21 mouse cellular contexts compared by ENCODE assay signal in genomic region chr7:35340196-35340595, GRCm38 (mm10). TPM values are rescaled to one million over a fixed set of nuclear protein-coding genes. Genes with fewer than 3 reads are reported as not detected.
DNase-seq lines count a peak whose midpoint lies in the region; ATAC-seq lines count a peak whose summit lies in the region.
"Had no signal": no experiment of that assay in that cellular context is flagged by ENCODE, and none has a peak within 500 bp of the region (broad histone marks: within the 10 kb centered on the region; RNA-seq: fewer than 3 reads in every experiment).

No protein-coding gene starts in this region.

- DNase-seq in embryo, embryonic 11 days, result peak; percentile 20
- DNase-seq in embryo, embryonic 9.5 days (ENCODE audit: extremely low spot score), result no peak
- DNase-seq in limb, embryonic 10.5 days (ENCODE audit: low spot score), result no peak
- DNase-seq in Muller cell, postnatal 12 days (ENCODE audit: inconsistent ontology term), result peak; percentile 46
- no peak for DNase-seq in forebrain, embryonic 10.5 days (ENCODE audit: extremely low spot score, low spot score)
- DNase-seq in adrenal gland, adult 2 months, result no peak
- DNase-seq: cerebellum, postnatal 25 days; forebrain, postnatal 0 days; gastrocnemius, postnatal 14 days; heart, postnatal 14 days; spleen, adult 18-20 months; thymus, postnatal 4 days had no signal

- H3K4me3 ChIP-seq in limb, embryonic 15.5 days, result no peak overlapping the region
- no peak overlapping the region for H3K4me3 ChIP-seq in limb, embryonic 10.5 days
- H3K4me3 ChIP-seq in intestine, embryonic 16.5 days (ENCODE audit: low read length), result no peak overlapping the region
- H3K4me3 ChIP-seq in forebrain, embryonic 10.5 days, result no peak overlapping the region
- H3K4me3 ChIP-seq: heart, embryonic 10.5 days; limb, embryonic 12.5 days; megakaryocyte, embryonic 14.5 days; neural tube, embryonic 15.5 days; stomach, embryonic 15.5 days had no signal

- H3K36me3 ChIP-seq in limb, embryonic 15.5 days, result no peaks in the 10 kb centered on the region
- no peaks in the 10 kb centered on the region for H3K36me3 ChIP-seq in limb, embryonic 10.5 days
- H3K36me3 ChIP-seq in intestine, embryonic 16.5 days (ENCODE audit: control insufficient read depth, insufficient read depth, low read length), result no peaks in the 10 kb centered on the region
- no peaks in the 10 kb centered on the region for H3K36me3 ChIP-seq in forebrain, embryonic 10.5 days (replicated peaks)
- H3K36me3 ChIP-seq: heart, embryonic 10.5 days; limb, embryonic 12.5 days; neural tube, embryonic 15.5 days; stomach, embryonic 15.5 days had no signal

- H3K4me1 ChIP-seq in limb, embryonic 15.5 days, result peaks cover 6% of the 10 kb centered on the region; the same call in 1 of the 2 replicates
- H3K4me1 ChIP-seq in limb, embryonic 10.5 days, result peaks cover 5% of the 10 kb centered on the region; the same call in 1 of the 2 replicates
- peaks cover 20% of the 10 kb centered on the region for H3K4me1 ChIP-seq in intestine, embryonic 16.5 days (ENCODE audit: control insufficient read depth, insufficient read depth, low read length)
- peaks cover 18% of the 10 kb centered on the region for H3K4me1 ChIP-seq in forebrain, embryonic 10.5 days

- peaks cover 18% of the 10 kb centered on the region for H3K27me3 ChIP-seq in limb, embryonic 15.5 days
- H3K27me3 ChIP-seq in limb, embryonic 10.5 days (ENCODE audit: low read depth, poor library complexity, severe bottlenecking), result peaks cover 21% of the 10 kb centered on the region
- no peaks in the 10 kb centered on the region for H3K27me3 ChIP-seq in intestine, embryonic 16.5 days (replicated peaks; ENCODE audit: control insufficient read depth, insufficient read depth, low read length)
- peaks cover 21% of the 10 kb centered on the region for H3K27me3 ChIP-seq in forebrain, embryonic 10.5 days (ENCODE audit: poor library complexity, severe bottlenecking)

- ATAC-seq in limb, embryonic 15.5 days (ENCODE audit: insufficient number of reproducible peaks, low FRiP score, low TSS enrichment, low read depth), result no peak
- no peak for ATAC-seq in intestine, embryonic 16.5 days
- ATAC-seq: activated CD4-positive, CD25-positive, alpha-beta regulatory T cell, adult 4 months; forebrain, postnatal 0 days had no signal

- 0 out of 2 replicates have a peak overlapping the region, but pooled peaks have one; percentile 3 for H3K27ac ChIP-seq in limb, embryonic 15.5 days
- H3K27ac ChIP-seq in limb, embryonic 10.5 days, result no peak overlapping the region
- H3K27ac ChIP-seq in intestine, embryonic 16.5 days (ENCODE audit: low read length), result peak overlapping the region; percentile 55
- no peak overlapping the region for H3K27ac ChIP-seq in forebrain, embryonic 10.5 days
- H3K27ac ChIP-seq: heart, embryonic 10.5 days; kidney, postnatal 0 days; limb, embryonic 12.5 days; neural tube, embryonic 15.5 days had no signal

- H3K9me3 ChIP-seq in limb, embryonic 15.5 days, result no peaks in the 10 kb centered on the region
- H3K9me3 ChIP-seq in limb, embryonic 10.5 days (replicated peaks), result no peaks in the 10 kb centered on the region
- H3K9me3 ChIP-seq in intestine, embryonic 16.5 days (ENCODE audit: control insufficient read depth, low read length), result no peaks in the 10 kb centered on the region
- H3K9me3 ChIP-seq in forebrain, embryonic 10.5 days, result no peaks in the 10 kb centered on the region
- H3K9me3 ChIP-seq: heart, embryonic 10.5 days; limb, embryonic 12.5 days; neural tube, embryonic 15.5 days; stomach, embryonic 15.5 days had no signal

- H3K9ac ChIP-seq in limb, embryonic 15.5 days, result no peak overlapping the region
- H3K9ac ChIP-seq in intestine, embryonic 16.5 days (ENCODE audit: low read depth, low read length), result no peak overlapping the region; the same call in 1 of the 2 replicates
- H3K9ac ChIP-seq: forebrain, postnatal 0 days; limb, embryonic 12.5 days; neural tube, embryonic 15.5 days; stomach, embryonic 15.5 days had no signal

- H3K4me2 ChIP-seq in limb, embryonic 15.5 days, result no peak overlapping the region
- H3K4me2 ChIP-seq in intestine, embryonic 16.5 days (ENCODE audit: low read depth, low read length), result peak overlapping the region; percentile 17
- H3K4me2 ChIP-seq: limb, embryonic 12.5 days; neural tube, embryonic 15.5 days; stomach, embryonic 15.5 days had no signal

- 46% methylated on average over 5 of the region's 5 CpGs for WGBS in limb, embryonic 15.5 days
- WGBS in limb, embryonic 10.5 days, result 40% methylated on average over 5 of the region's 5 CpGs
- WGBS in intestine, embryonic 16.5 days, result 33% methylated on average over 5 of the region's 5 CpGs
- WGBS in forebrain, embryonic 10.5 days, result 20% methylated on average over 5 of the region's 5 CpGs

RNA-seq across cellular contexts. Expression of gene Rhpn2, which starts 6.2 kb away (rescaled TPM):
- polyA plus RNA-seq in limb, embryonic 15.5 days (2015; fragmentation: Nextera tagmentation; extraction: Ambion mirVana), result 2.8 and 2.9 TPM in 2 replicates
- polyA plus RNA-seq in limb, embryonic 10.5 days (2016; fragmentation: Nextera tagmentation; extraction: Ambion mirVana), result 3.2 and 3.5 TPM in 2 replicates
- 95.3 and 105 TPM in 2 replicates for polyA plus RNA-seq in intestine, embryonic 16.5 days (2015; fragmentation: Nextera tagmentation; extraction: Ambion mirVana)
- polyA plus RNA-seq in forebrain, embryonic 10.5 days (2016; fragmentation: Nextera tagmentation; extraction: Ambion mirVana), result 4.5 and 4.6 TPM in 2 replicates
- 1 to 10 TPM; 1.6 to 4.6 TPM for total RNA-seq in adrenal gland, adult 2 months (2021)
- 0.51 and 1.3 TPM in 2 replicates for polyA plus RNA-seq in adrenal gland, adult 2 months (2012; rRNA removed)

RNA-seq across cellular contexts. Expression of gene Gpatch1, which starts 22.0 kb away (rescaled TPM):
- polyA plus RNA-seq in limb, embryonic 15.5 days (2015; fragmentation: Nextera tagmentation; extraction: Ambion mirVana), result 14.8 and 16.1 TPM in 2 replicates
- polyA plus RNA-seq in limb, embryonic 10.5 days (2016; fragmentation: Nextera tagmentation; extraction: Ambion mirVana), result 15.9 and 17.8 TPM in 2 replicates
- 14.8 and 15.3 TPM in 2 replicates for polyA plus RNA-seq in intestine, embryonic 16.5 days (2015; fragmentation: Nextera tagmentation; extraction: Ambion mirVana)
- polyA plus RNA-seq in forebrain, embryonic 10.5 days (2016; fragmentation: Nextera tagmentation; extraction: Ambion mirVana), result 17.9 and 18.5 TPM in 2 replicates
- 10 to 100 TPM; 16.9 to 17.2 TPM for total RNA-seq in adrenal gland, adult 2 months (2021)
- polyA plus RNA-seq in adrenal gland, adult 2 months (2012; rRNA removed), result 1.8 and 2.9 TPM in 2 replicates

RNA-seq across cellular contexts. Expression of gene Faap24, which starts 56.4 kb away (rescaled TPM):
- 15.6 and 16.0 TPM in 2 replicates for polyA plus RNA-seq in limb, embryonic 15.5 days (2015; fragmentation: Nextera tagmentation; extraction: Ambion mirVana)
- 18.2 and 18.7 TPM in 2 replicates for polyA plus RNA-seq in limb, embryonic 10.5 days (2016; fragmentation: Nextera tagmentation; extraction: Ambion mirVana)
- 21.1 and 22.5 TPM in 2 replicates for polyA plus RNA-seq in intestine, embryonic 16.5 days (2015; fragmentation: Nextera tagmentation; extraction: Ambion mirVana)
- polyA plus RNA-seq in forebrain, embryonic 10.5 days (2016; fragmentation: Nextera tagmentation; extraction: Ambion mirVana), result 28.4 and 29.3 TPM in 2 replicates
- 1 to 10 TPM; 8.4 to 8.7 TPM for total RNA-seq in adrenal gland, adult 2 months (2021)
- polyA plus RNA-seq in adrenal gland, adult 2 months (2012; rRNA removed), result 3.4 and 4.3 TPM in 2 replicates

RNA-seq across cellular contexts. Expression of gene Cep89, which starts 56.6 kb away (rescaled TPM):
- polyA plus RNA-seq in limb, embryonic 15.5 days (2015; fragmentation: Nextera tagmentation; extraction: Ambion mirVana), result 34.6 and 34.9 TPM in 2 replicates
- polyA plus RNA-seq in limb, embryonic 10.5 days (2016; fragmentation: Nextera tagmentation; extraction: Ambion mirVana), result 59.0 and 64.4 TPM in 2 replicates
- polyA plus RNA-seq in intestine, embryonic 16.5 days (2015; fragmentation: Nextera tagmentation; extraction: Ambion mirVana), result 41.4 and 45.0 TPM in 2 replicates
- 69.9 and 72.3 TPM in 2 replicates for polyA plus RNA-seq in forebrain, embryonic 10.5 days (2016; fragmentation: Nextera tagmentation; extraction: Ambion mirVana)
- 10 to 100 TPM; 11.6 to 19.8 TPM for total RNA-seq in adrenal gland, adult 2 months (2021)
- polyA plus RNA-seq in adrenal gland, adult 2 months (2012; rRNA removed), result 15.4 and 16.1 TPM in 2 replicates

Comparison
In these comparisons a context has a peak if more than half of its experiments do, and no peak if none do; other contexts are left out.
1. DNase-seq: peak in embryo, embryonic 11 days (single experiment) and Muller cell, postnatal 12 days (single experiment); none in embryo, embryonic 9.5 days (single experiment), limb, embryonic 10.5 days (single experiment), forebrain, embryonic 10.5 days (single experiment) and adrenal gland, adult 2 months (single experiment).
2. H3K27ac ChIP-seq: peak in limb, embryonic 15.5 days (single experiment) and intestine, embryonic 16.5 days (single experiment); none in limb, embryonic 10.5 days (single experiment) and forebrain, embryonic 10.5 days (single experiment).
3. RNA of gene Rhpn2, which starts 6.2 kb away (polyA plus RNA-seq): 95.3 to 105 TPM in intestine, embryonic 16.5 days; 4.5 to 4.6 TPM in forebrain, embryonic 10.5 days, 3.2 to 3.5 TPM in limb, embryonic 10.5 days, 2.8 to 2.9 TPM in limb, embryonic 15.5 days and 0.51 to 1.3 TPM in adrenal gland, adult 2 months; every median in the first group is over 10 times any median in the second.